Mouse (Mus musculus) limb, embryonic 11.5 days (tissue): ENCODE measurements at regions not wholly inside any gene's neighbourhood (a gene's known extent, or its start where the extent isn't known, plus 50 kb on each side); places are given as distances from the start of the nearest gene placed in this dataset.

Experiments
- ATAC-seq: fragments of 200-750 bp; cut with Nextera tagmentation; 2 replicates; pipeline ENCODE4 v1.8.0; 2017; ENCODE audit warnings: low read depth; ENCODE audit not compliant: insufficient number of reproducible peaks, low FRiP score, low TSS enrichment
- DNase-seq: peaks from one replicate; pipeline ENCODE4 v3.0.0-alpha.2; 2015; ENCODE audit warnings: low spot score
- H3K27ac ChIP-seq: fragments of 300-500 bp; sonication (generic); replicated peaks from 2 replicates; pipeline ENCODE4 v1.5.1; 2014; ENCODE audit warnings: low read depth, mild to moderate bottlenecking, low read length
- H3K27me3 ChIP-seq: fragments of 300-500 bp; sonication (generic); 2 replicates; pipeline ENCODE4 v1.6.1; 2014; ENCODE audit warnings: mild to moderate bottlenecking, low read length, mixed read lengths; ENCODE audit not compliant: control insufficient read depth, insufficient read depth
- H3K36me3 ChIP-seq: fragments of 300-500 bp; sonication (generic); 2 replicates; pipeline ENCODE4 v1.6.1; 2014; ENCODE audit warnings: mild to moderate bottlenecking, low read length, moderate library complexity, mixed read lengths; ENCODE audit not compliant: control insufficient read depth, insufficient read depth
- H3K4me1 ChIP-seq: fragments of 300-500 bp; sonication (generic); 2 replicates; pipeline ENCODE4 v1.6.1; 2014; ENCODE audit warnings: low read length, mixed read lengths; ENCODE audit not compliant: control insufficient read depth, insufficient read depth
- H3K4me2 ChIP-seq: fragments of 300-500 bp; sonication (generic); 2 replicates; pipeline ENCODE4 v1.6.1; 2014; ENCODE audit warnings: low read depth, mild to moderate bottlenecking, moderate library complexity; ENCODE audit not compliant: severe bottlenecking
- H3K4me3 ChIP-seq: fragments of 300-500 bp; sonication (generic); 2 replicates; pipeline ENCODE4 v1.5.1; 2014; ENCODE audit warnings: low read depth, low read length
- H3K9ac ChIP-seq: fragments of 300-500 bp; sonication (generic); 2 replicates; pipeline ENCODE4 v1.6.1; 2014; ENCODE audit warnings: mild to moderate bottlenecking, low read length
- H3K9me3 ChIP-seq: fragments of 300-500 bp; sonication (generic); 2 replicates; pipeline ENCODE4 v1.6.1; 2016; ENCODE audit warnings: low read length; ENCODE audit not compliant: control insufficient read depth
- WGBS: fragments of 180-500 bp; shearing (Covaris S2); extraction: QIAGEN DNeasy Blood & Tissue Kit; methylation state at CpG from one replicate; pipeline ENCODE4 v1.1.7; 2014; 5-methylcytosine and 5-hydroxymethylcytosine counted together

DNA sequence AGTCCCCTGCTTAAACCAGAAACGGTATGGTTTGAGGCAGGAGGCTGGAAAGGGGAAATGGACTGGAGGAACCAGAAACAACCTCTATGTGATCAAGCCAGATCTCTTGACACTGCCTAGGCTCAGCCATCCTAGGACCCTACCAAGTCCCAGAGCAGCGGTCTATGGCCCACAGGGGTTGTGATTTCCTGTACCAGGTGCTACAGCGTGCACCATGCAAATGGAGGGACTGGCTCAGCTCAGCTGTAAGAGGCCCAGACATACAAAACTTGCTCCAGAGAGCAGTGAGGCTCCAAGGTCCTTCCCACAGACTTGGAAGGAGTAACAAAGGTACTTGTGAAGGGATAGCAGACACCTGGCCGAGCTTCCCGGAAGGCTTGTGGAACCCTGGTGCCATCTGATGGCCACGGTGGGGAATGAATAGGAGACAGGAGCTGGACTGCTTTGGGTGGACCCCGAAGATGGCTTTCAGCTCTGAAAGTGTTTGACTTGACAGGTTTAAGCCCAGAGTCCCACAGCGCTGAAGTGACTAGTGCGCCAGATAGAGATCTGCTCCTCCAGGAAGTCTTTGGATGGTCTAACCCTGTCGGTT is 1120.5 kb downstream of the Mrps31 start:
- H3K9ac ChIP-seq: no peak overlapping the region
- H3K9me3 ChIP-seq: no peaks in the 10 kb centered on the region
- WGBS: 49% methylated on average over 10 of the region's 10 CpGs
- no peak overlapping the region for H3K4me3 ChIP-seq
- no peak overlapping the region for H3K4me2 ChIP-seq
- ATAC-seq (0 out of 2 replicates have a peak, but pooled peaks have one; percentile 35), DNase-seq (peak; percentile 80)
- H3K27ac ChIP-seq: no peak overlapping the region
- H3K4me1 ChIP-seq: no peaks in the 10 kb centered on the region
- H3K36me3 ChIP-seq: no peaks in the 10 kb centered on the region
- H3K27me3 ChIP-seq: no peaks in the 10 kb centered on the region

DNA sequence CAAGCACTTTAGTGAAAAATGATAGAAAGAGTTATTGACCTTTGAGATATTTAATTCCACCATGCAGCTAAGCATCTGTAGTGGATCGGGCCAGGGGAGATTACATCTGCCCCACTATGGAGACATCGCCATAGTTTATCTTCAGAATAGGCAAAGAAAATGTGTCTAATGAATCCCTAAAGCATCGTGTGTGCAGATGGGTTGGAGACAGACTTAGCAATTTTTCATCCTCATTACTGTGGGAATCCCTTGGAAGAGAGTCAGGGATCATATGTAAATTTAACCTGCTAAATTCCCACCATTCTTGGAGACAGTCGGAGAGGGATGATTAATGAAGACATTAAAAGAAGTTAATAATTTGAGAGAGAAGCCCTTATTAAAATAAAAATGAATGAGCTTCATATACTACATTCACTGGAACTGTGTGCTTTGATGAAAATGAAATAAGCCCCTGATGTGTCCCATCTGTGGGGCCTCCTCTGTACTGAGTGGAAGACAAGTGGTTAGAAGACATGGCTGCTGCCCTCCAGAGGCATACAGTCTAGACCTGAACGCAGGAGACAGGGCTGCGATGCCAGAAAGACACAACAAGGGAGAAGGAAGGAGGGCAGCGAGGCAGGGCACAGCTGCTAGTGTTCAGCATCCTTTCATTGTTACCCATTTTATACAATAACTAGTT is 1126.7 kb downstream of the Mrps31 start:
- Histone ChIP-seq H3K4me3 (no peak overlapping the region), H3K36me3 (no peaks in the 10 kb centered on the region)
- ATAC-seq: no peak

DNA sequence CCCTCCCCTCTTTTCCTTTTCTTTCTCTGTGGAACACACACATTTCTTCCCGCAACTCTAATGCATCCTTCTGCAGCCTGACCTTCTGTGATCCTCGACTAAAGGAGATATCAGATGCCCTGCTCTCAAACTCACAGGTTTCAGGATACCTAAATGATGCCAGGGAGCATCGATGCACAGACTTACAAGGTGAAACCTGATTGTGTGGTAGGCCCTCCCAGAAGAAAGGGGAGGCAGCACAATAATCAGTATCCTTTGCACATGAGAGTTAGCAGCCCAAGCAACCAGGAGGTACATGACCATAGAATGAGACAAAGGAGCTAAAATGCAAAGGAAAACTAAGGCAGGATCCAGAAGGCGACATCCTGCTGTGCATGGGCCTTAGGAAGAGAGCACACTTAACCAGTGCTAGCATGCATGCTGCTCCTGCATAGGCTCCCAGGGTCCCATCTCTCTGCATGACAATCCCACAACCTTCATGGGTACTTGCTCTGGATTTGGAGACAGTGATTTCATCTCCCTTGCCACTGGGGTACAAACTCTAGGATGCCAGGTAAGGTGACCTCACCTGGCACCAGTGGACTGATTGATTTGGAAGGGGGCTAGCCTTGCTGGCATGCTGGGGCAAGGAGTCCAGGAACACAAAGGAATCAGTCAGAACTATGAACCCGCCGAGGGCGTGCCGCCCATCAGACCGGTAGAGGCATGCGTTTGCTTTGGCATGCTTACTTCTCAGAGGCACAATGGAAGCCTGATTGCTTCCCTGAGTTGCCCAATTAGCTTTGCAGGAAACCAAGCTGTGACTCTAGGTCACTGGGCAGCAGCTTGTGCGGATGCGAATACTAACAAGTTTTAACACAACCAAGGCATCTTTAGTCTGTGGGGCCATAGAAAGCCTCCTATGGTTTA is 1142.7 kb downstream of the Mrps31 start:
- Histone ChIP-seq H3K36me3 (no peaks in the 10 kb centered on the region), H3K27ac (no peak overlapping the region), H3K4me1 (no peaks in the 10 kb centered on the region), H3K27me3 (no peaks in the 10 kb centered on the region), H3K9ac (no peak overlapping the region), H3K9me3 (no peaks in the 10 kb centered on the region), H3K4me3 (no peak overlapping the region), H3K4me2 (no peak overlapping the region)
- no peak for ATAC-seq
- no peak for DNase-seq
- WGBS: 89% methylated on average over 11 of the region's 12 CpGs

More for the DNA sequence above, 1126.7 kb downstream of the Mrps31 start:
- Histone ChIP-seq H3K4me1 (no peaks in the 10 kb centered on the region), H3K27ac (no peak overlapping the region), H3K4me2 (no peak overlapping the region), H3K9ac (no peak overlapping the region), H3K9me3 (no peaks in the 10 kb centered on the region), H3K27me3 (no peaks in the 10 kb centered on the region)
- 88% methylated on average over 7 of the region's 7 CpGs for WGBS
- DNase-seq: no peak

DNA sequence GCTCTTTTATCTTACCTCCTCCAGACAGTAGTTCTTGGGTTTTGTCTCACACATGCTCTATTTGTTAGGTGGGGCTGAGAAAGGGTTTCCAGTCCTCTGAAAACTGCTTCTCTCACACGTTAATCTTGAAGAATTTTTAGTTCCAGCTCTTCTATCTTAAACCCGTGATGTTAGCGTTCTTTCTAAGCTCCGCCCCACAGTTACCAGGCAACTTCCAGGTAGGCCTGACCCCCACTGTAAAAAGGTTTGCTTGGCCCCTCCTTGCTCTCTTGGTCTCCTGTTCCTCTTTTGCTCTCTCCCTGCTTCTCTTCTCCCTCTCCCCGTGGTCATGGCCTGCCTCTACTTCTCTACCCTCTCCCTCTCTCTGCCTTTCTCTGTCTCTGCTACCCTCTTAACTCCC is 1149.7 kb downstream of the Mrps31 start:
- WGBS: 81% methylated on average over 5 of the region's 5 CpGs
- Histone ChIP-seq H3K27me3 (0 out of 2 replicates have a peak, but pooled peaks cover 2% of the 10 kb centered on the region), H3K4me1 (0 out of 2 replicates have a peak, but pooled peaks cover 4% of the 10 kb centered on the region), H3K36me3 (no peaks in the 10 kb centered on the region), H3K9ac (no peak overlapping the region), H3K27ac (no peak overlapping the region), H3K4me2 (no peak overlapping the region), H3K9me3 (no peaks in the 10 kb centered on the region), H3K4me3 (no peak overlapping the region)
- no peak for DNase-seq
- ATAC-seq: no peak

DNA sequence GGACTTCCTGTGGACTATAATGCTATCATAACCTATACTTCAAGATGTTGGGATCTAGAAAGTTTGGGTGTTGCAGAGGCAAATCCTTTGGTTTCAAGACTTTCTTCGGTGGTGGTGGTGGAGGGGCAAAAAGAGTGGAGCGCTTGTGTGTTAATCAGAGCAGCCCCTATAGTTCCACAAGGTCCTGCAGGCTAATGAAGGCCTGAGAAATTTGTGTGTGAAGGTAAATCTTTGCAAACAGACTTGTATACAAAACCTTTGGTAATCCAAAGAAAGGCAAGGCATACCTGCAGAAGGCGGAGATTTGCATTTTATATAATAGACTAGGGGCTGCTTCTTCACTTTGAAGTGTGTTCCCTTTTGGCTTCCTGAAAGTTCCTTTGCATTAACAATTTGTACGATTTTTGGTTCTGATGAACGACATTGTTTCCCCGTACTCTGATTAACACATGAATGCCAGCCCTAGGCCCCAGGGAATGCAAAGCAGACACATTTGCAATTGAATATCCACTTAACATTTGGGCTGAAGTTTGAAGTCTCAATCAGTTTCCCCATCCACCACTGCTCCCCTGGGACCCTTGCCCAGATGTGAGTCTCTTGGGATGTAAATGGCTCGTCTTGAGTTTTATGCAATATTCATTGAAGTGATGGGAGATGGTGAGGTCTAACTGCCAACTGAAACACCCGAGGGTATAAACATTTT is 1150.7 kb downstream of the Mrps31 start:
- Histone ChIP-seq H3K4me2 (no peak overlapping the region), H3K4me1 (0 out of 2 replicates have a peak, but pooled peaks cover 4% of the 10 kb centered on the region), H3K9me3 (no peaks in the 10 kb centered on the region), H3K9ac (no peak overlapping the region), H3K36me3 (no peaks in the 10 kb centered on the region), H3K4me3 (no peak overlapping the region), H3K27ac (no peak overlapping the region), H3K27me3 (0 out of 2 replicates have a peak, but pooled peaks cover 2% of the 10 kb centered on the region)
- ATAC-seq (no peak), DNase-seq (no peak)
- 40% methylated on average over 8 of the region's 8 CpGs for WGBS

DNA sequence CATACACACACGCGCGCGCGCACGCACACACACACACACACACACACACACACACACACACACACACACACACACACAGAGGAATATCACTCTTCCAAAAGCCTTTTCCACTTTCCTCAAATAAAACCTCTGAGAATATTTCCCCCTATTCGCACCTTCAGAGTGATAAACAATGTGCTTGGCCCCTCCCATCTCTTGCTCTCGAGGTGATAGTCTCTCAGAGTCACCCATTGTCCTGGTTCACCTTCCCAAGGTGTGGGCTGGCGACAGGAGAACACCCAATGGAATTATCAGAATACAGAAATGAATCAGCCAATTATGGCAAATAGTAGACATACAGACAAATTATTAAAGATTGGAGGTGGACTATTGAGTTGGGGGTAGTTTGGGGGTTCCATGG is 1151.3 kb downstream of the Mrps31 start:
- DNase-seq (no peak), ATAC-seq (no peak)
- Histone ChIP-seq H3K36me3 (no peaks in the 10 kb centered on the region), H3K4me2 (no peak overlapping the region), H3K9ac (no peak overlapping the region), H3K9me3 (no peaks in the 10 kb centered on the region), H3K27ac (no peak overlapping the region), H3K4me3 (no peak overlapping the region), H3K4me1 (0 out of 2 replicates have a peak, but pooled peaks cover 4% of the 10 kb centered on the region), H3K27me3 (0 out of 2 replicates have a peak, but pooled peaks cover 2% of the 10 kb centered on the region)
- WGBS: 30% methylated on average over 9 of the region's 9 CpGs

DNA sequence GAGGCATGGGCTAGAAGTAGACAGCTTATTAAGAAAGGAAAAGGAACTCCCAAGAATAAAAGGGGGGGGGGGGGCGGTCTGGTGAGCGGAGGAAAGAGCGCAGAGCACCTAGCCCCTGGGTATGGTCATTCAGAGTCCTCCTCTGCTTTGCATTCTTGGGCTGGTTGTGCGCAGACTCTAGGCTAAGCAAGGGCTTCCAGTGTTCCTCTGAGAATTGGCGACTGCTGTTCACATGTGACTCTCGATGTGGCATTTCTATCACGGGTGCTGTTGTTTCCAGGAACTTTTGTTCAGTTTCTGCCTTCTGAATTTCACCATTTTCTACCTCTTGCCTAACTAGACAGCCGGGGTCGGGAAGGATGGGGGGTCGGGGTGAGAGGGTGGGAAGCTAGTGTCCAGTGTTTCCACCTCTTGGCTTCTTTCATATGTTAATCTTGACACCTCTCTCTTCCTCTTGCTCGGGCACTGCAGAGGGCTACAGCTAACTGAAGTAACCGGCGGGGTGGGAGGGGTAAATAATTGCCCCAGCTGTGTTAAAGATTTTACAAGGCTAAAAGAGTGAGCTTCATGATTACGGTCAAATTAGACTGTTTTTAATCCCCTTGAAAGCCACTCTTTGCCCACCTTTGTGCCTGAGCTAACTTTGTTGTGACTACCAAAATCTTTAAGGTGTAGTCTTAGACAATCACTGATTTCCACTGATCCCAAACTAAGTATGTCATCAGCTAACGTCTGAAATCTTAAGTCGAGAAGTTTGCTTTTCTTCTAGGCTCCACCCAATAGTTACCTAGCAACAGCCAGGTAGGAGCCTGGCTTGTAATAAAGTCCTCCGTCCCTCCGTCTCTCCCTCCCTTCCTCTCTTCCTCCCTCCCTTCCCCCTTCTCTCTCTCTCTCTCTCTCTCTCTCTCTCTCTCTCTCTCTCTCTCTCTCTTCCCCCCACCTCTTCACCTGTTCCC is 1152.2 kb downstream of the Mrps31 start:
- no peaks in the 10 kb centered on the region for H3K9me3 ChIP-seq
- H3K27ac ChIP-seq: no peak overlapping the region
- H3K4me2 ChIP-seq: peak overlapping the region; percentile 31
- WGBS: 10% methylated on average over 17 of the region's 18 CpGs
- H3K4me3 ChIP-seq: no peak overlapping the region
- H3K27me3 ChIP-seq: 0 out of 2 replicates have a peak, but pooled peaks cover 2% of the 10 kb centered on the region
- H3K9ac ChIP-seq: no peak overlapping the region
- no peaks in the 10 kb centered on the region for H3K36me3 ChIP-seq
- 0 out of 2 replicates have a peak, but pooled peaks cover 4% of the 10 kb centered on the region for H3K4me1 ChIP-seq
- DNase-seq: no peak
- ATAC-seq: no peak
